Mouse (Mus musculus) layer of hippocampus, adult 18-20 months (tissue): ENCODE measurements around the gene Mvk. TPM values are rescaled to one million over a fixed set of nuclear protein-coding genes. Genes with fewer than 3 reads are reported as not detected.
A peak's percentile ranks its signal among the peaks of the same experiment; 100 is the strongest.

Source experiments
- DNase-seq, 2 experiments: peaks; one replicate each; pipeline ENCODE4 v3.0.0; 2022; ENCODE audit warnings: low spot score in 2 of 2
- total RNA-seq, 2 experiments: library from RNA; stranded (reverse); gene quantifications; 2 replicates each; pipeline ENCODE4 v1.2.3; 2021

Mvk gene
- total RNA-seq, 2 experiments from 2014 or later, result 25.4 to 27.3 TPM

GRCm38 (mm10) chr5:114456287-114456686 is 12.2 kb downstream of the Mvk start:
- no peak for DNase-seq

- no peak for DNase-seq
Measured at GRCm38 (mm10) chr5:114456995-114457605, 13.0 kb downstream of the Mvk start.

GRCm38 (mm10) chr5:114461238-114461637 is 17.2 kb downstream of the Mvk start:
- DNase-seq, result peak; percentile 49 to 79

GRCm38 (mm10) chr5:114462067-114463040 is 18.3 kb downstream of the Mvk start:
- DNase-seq, result no peak

- DNase-seq, result no peak
Measured at GRCm38 (mm10) chr5:114464561-114464960, 20.5 kb downstream of the Mvk start.

GRCm38 (mm10) chr5:114465641-114466040 is 21.6 kb downstream of the Mvk start:
- no peak for DNase-seq

GRCm38 (mm10) chr5:114467019-114467418 is 22.9 kb downstream of the Mvk start:
- DNase-seq, result no peak

GRCm38 (mm10) chr5:114467430-114467829 is 23.4 kb downstream of the Mvk start:
- DNase-seq, result peak in 1 of 2 experiments; percentile 59

- no peak for DNase-seq
Measured at GRCm38 (mm10) chr5:114468007-114468406, 23.9 kb downstream of the Mvk start.

- DNase-seq, result no peak
Measured at GRCm38 (mm10) chr5:114470359-114470758, 26.3 kb downstream of the Mvk start.

GRCm38 (mm10) chr5:114474741-114475491 is 30.8 kb downstream of the Mvk start:
- DNase-seq, result peak; percentile 54 to 80

GRCm38 (mm10) chr5:114478267-114478666 is 34.2 kb downstream of the Mvk start:
- no peak for DNase-seq

GRCm38 (mm10) chr5:114482587-114483011 is 38.5 kb downstream of the Mvk start:
- DNase-seq, result no peak

GRCm38 (mm10) chr5:114485685-114486084 is 41.6 kb downstream of the Mvk start:
- no peak for DNase-seq

GRCm38 (mm10) chr5:114489570-114489969 is 45.5 kb downstream of the Mvk start:
- peak in 1 of 2 experiments; percentile 14 for DNase-seq

GRCm38 (mm10) chr5:114490241-114490640 is 46.2 kb downstream of the Mvk start:
- no peak for DNase-seq

GRCm38 (mm10) chr5:114494761-114495160 is 50.7 kb downstream of the Mvk start:
- DNase-seq, result no peak

- DNase-seq, result no peak
Measured at GRCm38 (mm10) chr5:114501252-114501651, 57.2 kb downstream of the Mvk start.

GRCm38 (mm10) chr5:114504826-114505225 is 60.8 kb downstream of the Mvk start:
- no peak for DNase-seq

- no peak for DNase-seq
Measured at GRCm38 (mm10) chr5:114505260-114506085, 61.4 kb downstream of the Mvk start.

GRCm38 (mm10) chr5:114507394-114507793 is 63.3 kb downstream of the Mvk start:
- DNase-seq, result no peak
